Mouse (Mus musculus) hematopoietic multipotent progenitor cell, adult 10-12 weeks (in vitro differentiated cells): ENCODE measurements around the gene Chia1. TPM values are rescaled to one million over a fixed set of nuclear protein-coding genes. Genes with fewer than 3 reads are reported as not detected.

Source experiments
- polyA plus RNA-seq: library from polyadenylated mRNA; stranded (reverse); fragments of >175 nt; gene quantifications from 2 replicates; pipeline ENCODE4 v1.2.3, GENCODE M21; 2012; ENCODE audit warnings: low replicate concordance

Gene Chia1
- polyA plus RNA-seq: not detected in 2 replicates

DNA sequence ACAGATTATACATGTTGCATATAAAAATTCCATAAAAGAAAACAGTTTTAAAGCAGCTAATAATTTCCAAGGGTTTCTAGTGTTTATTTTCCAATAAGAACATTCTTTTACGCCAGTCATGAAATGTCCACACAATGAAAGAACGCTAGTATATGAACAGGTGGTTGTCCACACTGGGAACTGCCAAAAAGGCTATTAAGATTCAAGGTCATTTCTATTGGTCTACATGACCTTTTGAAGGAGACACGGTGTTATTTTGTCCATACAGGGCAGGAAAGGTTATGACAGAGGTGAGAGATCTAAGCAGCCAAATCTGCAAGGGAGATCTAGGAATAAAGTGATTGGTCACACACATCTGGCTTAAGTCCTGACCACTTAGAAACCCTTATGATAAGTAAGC is at the start of gene Chia1:
Chia1 (plus strand) TSS at position 301 of the 400 bp plus-strand sequence.

GRCm38 (mm10) chr3:106167464-106167863 is 54.4 kb downstream of the Chia1 start, which contains the start of gene Chil3:
Gene Chil3 (minus strand): TSS chr3:106167564.

Other genes with a start within 250 kb of the Chia1 start
- 0.16 and 0.17 TPM in 2 replicates for gene Adora3, start 242.4 kb upstream of the Chia1 start, polyA plus RNA-seq
- not detected in 2 replicates for gene Tmigd3, start 242.3 kb upstream of the Chia1 start, polyA plus RNA-seq
- 6.1 and 7.3 TPM in 2 replicates for gene I830077J02Rik, start 180.6 kb upstream of the Chia1 start, polyA plus RNA-seq
- 20.7 and 70.2 TPM in 2 replicates for gene Wdr77, start 153.9 kb upstream of the Chia1 start, polyA plus RNA-seq
- gene Atp5f1, start 153.1 kb upstream of the Chia1 start, polyA plus RNA-seq: 70.9 and 86.6 TPM in 2 replicates
- 1.5 and 2.3 TPM in 2 replicates for gene Ovgp1, start 139.5 kb upstream of the Chia1 start, polyA plus RNA-seq
- gene Pifo, start 98.6 kb upstream of the Chia1 start, polyA plus RNA-seq: not detected in 2 replicates
- 0.25 TPM in 1 of 2 replicates, not detected in the other for gene Chil5, start 80.4 kb upstream of the Chia1 start, polyA plus RNA-seq
- 0.85 and 1.7 TPM in 2 replicates for gene Chil3, start 54.3 kb downstream of the Chia1 start, polyA plus RNA-seq
- not detected in 2 replicates for gene Chil4, start 106.3 kb downstream of the Chia1 start, polyA plus RNA-seq